Mouse (Mus musculus): ENCODE data around the gene Lpin2.

DNA sequence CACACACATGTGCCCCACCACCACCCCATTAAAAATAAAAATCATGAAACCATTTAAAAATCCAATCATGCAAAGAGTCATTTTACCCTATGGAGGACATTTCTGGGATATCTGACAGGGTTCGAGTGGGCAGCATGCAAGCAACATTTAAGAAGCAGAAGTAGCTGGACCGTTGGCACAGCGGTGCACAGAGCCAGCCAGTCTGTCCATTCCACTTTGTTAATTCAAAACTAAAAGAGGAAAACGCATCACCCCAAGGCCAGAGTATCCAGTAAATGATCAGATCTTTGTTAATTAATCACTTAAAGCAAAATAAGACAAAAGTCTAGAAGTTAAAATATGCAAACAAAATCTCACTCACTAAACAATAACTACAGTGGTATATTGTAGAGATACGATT lies 46.5 kb upstream of the Lpin2 start:
- TF ChIP-seq POLR2A (IDR thresholded peaks at IDR 0.05; ENCODE audit: borderline replicate concordance, extremely low read depth, low read depth, low read length): no peak
- no peak for TF ChIP-seq CTCF (IDR thresholded peaks at IDR 0.05; ENCODE audit: insufficient read depth, low read length)

Measured in lung, adult 2 months (tissue).